Mouse (Mus musculus): ENCODE measurements around the gene Trip11.

GRCm38 (mm10) chr12:101928423-101928822 lies 15.4 kb upstream of the Trip11 start:
- TF ChIP-seq CTCF (conservative IDR thresholded peaks at IDR 0.05 in 1 of 2, IDR thresholded peaks at IDR 0.05 in 1 of 2; ENCODE audit: low read depth in 2 of 2, low read length in 2 of 2) (no peak), EP300 (IDR thresholded peaks at IDR 0.05; ENCODE audit: low read length) (no peak), POLR2A (IDR thresholded peaks at IDR 0.05; ENCODE audit: low read depth, low read length) (no peak), UBTF (IDR thresholded peaks at IDR 0.05; ENCODE audit: low read depth, low read length) (no peak), POLR2AphosphoS2 (IDR thresholded peaks at IDR 0.05; ENCODE audit: low read depth, low read length) (no peak), CHD2 (IDR thresholded peaks at IDR 0.05; ENCODE audit: low read length) (no peak)
